Comparison of ENCODE assay signal across 24 mouse cellular contexts in the genomic region with DNA sequence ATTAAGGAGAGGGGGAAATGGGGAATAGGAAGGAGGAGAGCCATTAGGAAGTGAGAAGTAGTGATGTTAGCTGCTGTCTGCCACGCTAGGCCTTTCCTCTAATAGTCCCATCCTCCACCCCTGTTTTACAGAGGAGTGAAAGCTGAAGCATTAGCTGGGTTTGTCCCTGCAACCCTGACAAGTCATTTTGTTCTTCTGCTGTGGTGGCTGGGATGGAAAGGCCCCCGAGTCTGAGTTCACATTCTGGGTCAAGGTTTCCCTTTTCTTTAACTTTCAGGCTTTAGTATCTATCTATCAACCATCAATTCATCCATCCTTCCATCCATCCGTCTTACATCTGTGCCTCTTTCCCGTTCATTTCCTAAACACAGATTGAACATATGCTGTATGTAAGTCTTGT. TPM values are rescaled to one million over a fixed set of nuclear protein-coding genes. Genes with fewer than 3 reads are reported as not detected.
DNase-seq lines count a peak whose midpoint lies in the region; ATAC-seq and TF ChIP-seq lines count a peak whose summit lies in the region.
"Had no signal": no experiment of that assay in that cellular context is flagged by ENCODE, and none has a peak within 500 bp of the region (broad histone marks: within the 10 kb centered on the region; RNA-seq: fewer than 3 reads in every experiment).

No protein-coding gene starts in this region.

- no peak overlapping the region for H3K4me3 ChIP-seq in liver, adult 2 months (ENCODE audit: insufficient read depth, low read depth, low read length)
- H3K4me3 ChIP-seq in CH12.LX (replicated peaks in 1 of 3; ENCODE audit: low read depth in 2 of 3, low read length in 2 of 3, poor library complexity in 1 of 3): peak overlapping the region in 1 of 3 experiments; percentile 2
- H3K4me3 ChIP-seq in hindbrain, embryonic 11.5 days (ENCODE audit: low read depth, low read length): no peak overlapping the region
- H3K4me3 ChIP-seq: embryonic facial prominence, embryonic 13.5 days; embryonic facial prominence, embryonic 15.5 days; erythroblast, embryonic 14.5 days; forebrain, embryonic 10.5 days; forebrain, embryonic 12.5 days had no signal

- H3K79me2 ChIP-seq in liver, adult 2 months (ENCODE audit: control insufficient read depth, insufficient read depth, low read length): peaks cover 18% of the 10 kb centered on the region; the same call in 1 of the 2 replicates
- H3K79me2 ChIP-seq in CH12.LX (replicated peaks; ENCODE audit: control insufficient read depth, extremely low read depth, insufficient read depth, poor library complexity, severe bottlenecking): peaks cover 3% of the 10 kb centered on the region; the same call in 1 of the 2 replicates

- peaks cover 28% of the 10 kb centered on the region for H3K4me1 ChIP-seq in liver, adult 2 months (ENCODE audit: control insufficient read depth, insufficient read depth, low read length)
- peaks cover 24 to 69% of the 10 kb centered on the region in 2 experiments for H3K4me1 ChIP-seq in CH12.LX (ENCODE audit: control insufficient read depth in 1 of 2, insufficient read depth in 2 of 2)
- no peaks in the 10 kb centered on the region for H3K4me1 ChIP-seq in hindbrain, embryonic 11.5 days (replicated peaks; ENCODE audit: control insufficient read depth, insufficient read depth, low read length)
- H3K4me1 ChIP-seq: embryonic facial prominence, embryonic 15.5 days had no signal

- TF ChIP-seq EP300 in CH12.LX (IDR thresholded peaks at IDR 0.05; ENCODE audit: low read length): peak; percentile 96

- peak overlapping the region; percentile 29 for H3K4me2 ChIP-seq in CH12.LX (ENCODE audit: insufficient read depth, low read depth, poor library complexity, severe bottlenecking)
- no peak overlapping the region for H3K4me2 ChIP-seq in hindbrain, embryonic 11.5 days (replicated peaks; ENCODE audit: low read depth, low read length)
- H3K4me2 ChIP-seq: embryonic facial prominence, embryonic 13.5 days; embryonic facial prominence, embryonic 15.5 days; forebrain, embryonic 12.5 days had no signal

- no peaks in the 10 kb centered on the region for H3K27me3 ChIP-seq in liver, adult 2 months (ENCODE audit: control insufficient read depth, insufficient read depth, low read length)
- H3K27me3 ChIP-seq in CH12.LX (replicated peaks): no peaks in the 10 kb centered on the region
- H3K27me3 ChIP-seq in hindbrain, embryonic 11.5 days (ENCODE audit: control insufficient read depth, insufficient read depth, low read length): no peaks in the 10 kb centered on the region
- H3K27me3 ChIP-seq: embryonic facial prominence, embryonic 13.5 days; embryonic facial prominence, embryonic 15.5 days; forebrain, embryonic 12.5 days had no signal

- dilution Hi-C loops in CH12.LX (cut with MboI; ENCODE audit: extremely low pct_ligation_motif_present, extremely low pct_unique_long_range_greater_than_20kb, low sequenced_read_pairs): no loop called here

- peaks cover 6% of the 10 kb centered on the region for H3K9me3 ChIP-seq in CH12.LX (replicated peaks; ENCODE audit: low read length)
- no peaks in the 10 kb centered on the region for H3K9me3 ChIP-seq in hindbrain, embryonic 11.5 days (ENCODE audit: control insufficient read depth, low read length)
- H3K9me3 ChIP-seq: embryonic facial prominence, embryonic 13.5 days; embryonic facial prominence, embryonic 15.5 days; forebrain, embryonic 12.5 days had no signal

- TF ChIP-seq CTCF in liver, adult 2 months (IDR thresholded peaks at IDR 0.05; ENCODE audit: low read depth, low read length): no peak
- TF ChIP-seq CTCF in CH12.LX (conservative IDR thresholded peaks at IDR 0.05 in 1 of 2, IDR thresholded peaks at IDR 0.05 in 1 of 2; ENCODE audit: low read depth in 2 of 2, low read length in 2 of 2): no peak

- 0 out of 2 replicates have a peak, but pooled peaks cover 3% of the 10 kb centered on the region for H3K36me3 ChIP-seq in liver, adult 2 months (ENCODE audit: control insufficient read depth, insufficient read depth, low read length)
- peaks cover 22 to 45% of the 10 kb centered on the region in 2 experiments for H3K36me3 ChIP-seq in CH12.LX (replicated peaks in 1 of 2; ENCODE audit: control insufficient read depth in 1 of 2, insufficient read depth in 1 of 2, low read length in 1 of 2)
- H3K36me3 ChIP-seq in hindbrain, embryonic 11.5 days (ENCODE audit: control insufficient read depth, insufficient read depth, low read length): peaks cover 3% of the 10 kb centered on the region; the same call in 1 of the 2 replicates

- no peak; the same call in 1 of the 2 replicates for TF ChIP-seq RAD21 in CH12.LX (IDR thresholded peaks at IDR 0.05; ENCODE audit: low read depth, low read length)

- H3K27ac ChIP-seq in liver, adult 2 months (replicated peaks; ENCODE audit: insufficient read depth, low read depth, low read length): peak overlapping the region; percentile 43; the same call in 1 of the 2 replicates
- H3K27ac ChIP-seq in CH12.LX (ENCODE audit: insufficient read depth, low read depth): peak overlapping the region; percentile 93
- no peak overlapping the region for H3K27ac ChIP-seq in hindbrain, embryonic 11.5 days (ENCODE audit: low read depth, low read length)
- H3K27ac ChIP-seq: embryonic facial prominence, embryonic 13.5 days; embryonic facial prominence, embryonic 15.5 days; forebrain, embryonic 10.5 days; forebrain, embryonic 12.5 days had no signal

- H3K9ac ChIP-seq in liver, adult 2 months (ENCODE audit: low read depth, low read length): no peak overlapping the region
- peak overlapping the region; percentile 43; the same call in 1 of the 2 replicates for H3K9ac ChIP-seq in CH12.LX (ENCODE audit: insufficient read depth, low read depth)
- H3K9ac ChIP-seq in hindbrain, embryonic 11.5 days (ENCODE audit: low read depth, low read length): no peak overlapping the region
- H3K9ac ChIP-seq: embryonic facial prominence, embryonic 13.5 days; embryonic facial prominence, embryonic 15.5 days; forebrain, embryonic 12.5 days had no signal

- DNase-seq in liver, adult 2 months (ENCODE audit: extremely low read depth, low read depth, low spot score): no peak
- DNase-seq in liver: no peak
- peak; percentile 48 for DNase-seq in A20 (ENCODE audit: low read depth, low spot score)
- peak; percentile 92 for DNase-seq in CH12.LX (ENCODE audit: extremely low read depth)
- DNase-seq in hindbrain, embryonic 11.5 days (ENCODE audit: low spot score): no peak
- DNase-seq: adrenal gland, adult 2 months; adrenal gland, postnatal 10 days; adrenal gland, postnatal 25 days; B cell, adult 2 months; cerebellum, adult 11 months; cerebellum, adult 18-20 months; cerebellum, adult 8-10 months; cerebellum, adult 9-11 months; cerebellum, postnatal 14 days; cerebellum, postnatal 36 days; embryo, embryonic 11 days had no signal

- in situ Hi-C loops in CH12.LX (cut with MboI; ENCODE audit: low pct_ligation_motif_present, low pct_unique_long_range_greater_than_20kb, low sequenced_read_pairs): no loop called here

- 81% methylated on average over 4 of the region's 4 CpGs for WGBS in liver, adult 2 months
- WGBS in hindbrain, embryonic 11.5 days: 85% methylated on average over 4 of the region's 4 CpGs

- ATAC-seq in hindbrain, embryonic 11.5 days (ENCODE audit: low FRiP score): no peak
- ATAC-seq: CD4-positive, CD25-positive, alpha-beta regulatory T cell, adult 4 months; forebrain, embryonic 14.5 days; forebrain, embryonic 16.5 days had no signal

- TF ChIP-seq POLR2A in liver, adult 2 months (IDR thresholded peaks at IDR 0.05; ENCODE audit: extremely low read depth, insufficient read depth, low read length): no peak
- TF ChIP-seq POLR2A in CH12.LX (IDR thresholded peaks at IDR 0.05; ENCODE audit: low read depth, low read length): no peak

TF ChIP-seq in CH12.LX, 34 proteins besides CTCF, POLR2A, EP300 and RAD21 (continues in another document):
- no peak for TF ChIP-seq KAT2A (IDR thresholded peaks at IDR 0.05; ENCODE audit: insufficient replicate concordance, low read length)
- no peak for TF ChIP-seq ZC3H11A (IDR thresholded peaks at IDR 0.05; ENCODE audit: low read depth, low read length)
- no peak; the same call in 1 of the 2 replicates for TF ChIP-seq MXI1 (IDR thresholded peaks at IDR 0.05; ENCODE audit: low read depth, low read length)
- TF ChIP-seq ZMIZ1 (IDR thresholded peaks at IDR 0.05; ENCODE audit: low read depth, low read length): no peak
- no peak for TF ChIP-seq ZNF384 (IDR thresholded peaks at IDR 0.05; ENCODE audit: low read depth, low read length)
- peak; percentile 81 for TF ChIP-seq TCF12 (IDR thresholded peaks at IDR 0.05; ENCODE audit: low read depth, low read length)
- TF ChIP-seq CHD2 (IDR thresholded peaks at IDR 0.05; ENCODE audit: low read length): peak; percentile 93
- peak; percentile 55; the same call in 1 of the 2 replicates for TF ChIP-seq MAZ (IDR thresholded peaks at IDR 0.05; ENCODE audit: low read depth, low read length)
- TF ChIP-seq MEF2A (IDR thresholded peaks at IDR 0.05; ENCODE audit: borderline replicate concordance, low read depth, low read length): peak; percentile 84
- no peak for TF ChIP-seq SMC3 (IDR thresholded peaks at IDR 0.05; ENCODE audit: low read depth, low read length)
- no peak for TF ChIP-seq ZKSCAN1 (IDR thresholded peaks at IDR 0.05; ENCODE audit: borderline replicate concordance, low read depth, low read length)
- TF ChIP-seq MYC (IDR thresholded peaks at IDR 0.05; ENCODE audit: low read depth, low read length): peak; percentile 65; the same call in 1 of the 2 replicates
- no peak for TF ChIP-seq NRF1 (IDR thresholded peaks at IDR 0.05; ENCODE audit: low read depth, low read length)

RNA-seq across cellular contexts. Expression of a gene that starts 7.3 kb away (rescaled TPM):
- total RNA-seq in liver, adult 2 months (2014; rRNA removed): 217 and 226 TPM in 2 replicates
- 294 and 337 TPM in 2 replicates for polyA plus RNA-seq in liver, adult 2 months (2012; rRNA removed)
- total RNA-seq in CH12.LX (2012; rRNA removed): 50.7 and 53.5 TPM in 2 replicates
- total RNA-seq in CH12.LX (2014; rRNA removed): 77.6 and 79.3 TPM in 2 replicates
- 94.0 and 97.9 TPM in 2 replicates for polyA plus RNA-seq in CH12.LX (2012; ENCODE audit: insufficient read length, low read depth)
- 80.8 and 85.7 TPM in 2 replicates for polyA plus RNA-seq in hindbrain, embryonic 11.5 days (2014; fragmentation: Nextera tagmentation; extraction: Ambion mirVana)

RNA-seq across cellular contexts. Expression of a gene that starts 14.0 kb away (rescaled TPM):
- total RNA-seq in liver, adult 2 months (2014; rRNA removed): 8.8 and 10.0 TPM in 2 replicates
- 9.6 and 10.4 TPM in 2 replicates for polyA plus RNA-seq in liver, adult 2 months (2012; rRNA removed)
- total RNA-seq in CH12.LX (2012; rRNA removed): 62.7 and 81.5 TPM in 2 replicates
- total RNA-seq in CH12.LX (2014; rRNA removed): 35.2 and 37.7 TPM in 2 replicates
- 83.8 and 86.0 TPM in 2 replicates for polyA plus RNA-seq in CH12.LX (2012; ENCODE audit: insufficient read length, low read depth)
- 61.9 and 64.7 TPM in 2 replicates for polyA plus RNA-seq in hindbrain, embryonic 11.5 days (2014; fragmentation: Nextera tagmentation; extraction: Ambion mirVana)

RNA-seq across cellular contexts. Expression of a gene that starts 31.8 kb away (rescaled TPM):
- total RNA-seq in liver, adult 2 months (2014; rRNA removed): 10.8 and 11.1 TPM in 2 replicates
- polyA plus RNA-seq in liver, adult 2 months (2012; rRNA removed): 14.6 and 16.4 TPM in 2 replicates
- total RNA-seq in CH12.LX (2012; rRNA removed): 45.2 and 53.6 TPM in 2 replicates
- total RNA-seq in CH12.LX (2014; rRNA removed): 50.7 and 54.7 TPM in 2 replicates
- polyA plus RNA-seq in CH12.LX (2012; ENCODE audit: insufficient read length, low read depth): 103 and 108 TPM in 2 replicates
- 49.9 and 51.7 TPM in 2 replicates for polyA plus RNA-seq in hindbrain, embryonic 11.5 days (2014; fragmentation: Nextera tagmentation; extraction: Ambion mirVana)

Comparison
In these comparisons a context has a peak if more than half of its experiments do, and no peak if none do; other contexts are left out.
1. DNase-seq: peak in A20 (single experiment) and CH12.LX (single experiment); none in liver, adult 2 months (single experiment), liver (single experiment) and hindbrain, embryonic 11.5 days (single experiment).